Mouse (Mus musculus) retina, postnatal 1 day (tissue): ENCODE results near the gene Gm29797.

Experiments used
- DNase-seq: peaks from one replicate; pipeline ENCODE4 v3.0.0-alpha.2; 2012

The Gm29797 gene

GRCm38 (mm10) chr2:181656734-181657133 is at the start of gene Gm29797:
Gene Gm29797, plus strand, starts transcription at chr2:181657034.
- no peak for DNase-seq

- DNase-seq = no peak
Observed at GRCm38 (mm10) chr2:181618761-181619495, 37.9 kb upstream of the Gm29797 start.

GRCm38 (mm10) chr2:181623401-181623800 is 33.4 kb upstream of the Gm29797 start:
- DNase-seq = peak; percentile 30

GRCm38 (mm10) chr2:181628471-181628870 is 28.4 kb upstream of the Gm29797 start:
- DNase-seq = no peak

GRCm38 (mm10) chr2:181632624-181633023 is 24.2 kb upstream of the Gm29797 start:
- DNase-seq = no peak

GRCm38 (mm10) chr2:181635865-181636264 is 21.0 kb upstream of the Gm29797 start:
- DNase-seq = no peak

GRCm38 (mm10) chr2:181644361-181644760 is 12.5 kb upstream of the Gm29797 start:
- peak; percentile 61 for DNase-seq

- DNase-seq = no peak
Observed at GRCm38 (mm10) chr2:181645666-181646065, 11.2 kb upstream of the Gm29797 start.

- DNase-seq = no peak
Observed at GRCm38 (mm10) chr2:181646626-181647472, 10.0 kb upstream of the Gm29797 start.

- DNase-seq = no peak
Observed at GRCm38 (mm10) chr2:181648926-181649325, 7.9 kb upstream of the Gm29797 start.

GRCm38 (mm10) chr2:181653065-181653464 is 3.8 kb upstream of the Gm29797 start:
- DNase-seq = no peak

GRCm38 (mm10) chr2:181653523-181653922 is 3.3 kb upstream of the Gm29797 start:
- no peak for DNase-seq

GRCm38 (mm10) chr2:181657441-181657840 is 607 bp downstream of the Gm29797 start:
- DNase-seq = no peak

GRCm38 (mm10) chr2:181658528-181658927 is 1.7 kb downstream of the Gm29797 start:
- no peak for DNase-seq

GRCm38 (mm10) chr2:181658930-181659555 is 2.2 kb downstream of the Gm29797 start:
- peak; percentile 55 for DNase-seq

GRCm38 (mm10) chr2:181659609-181660055 is 2.8 kb downstream of the Gm29797 start:
- peak; percentile 78 for DNase-seq

GRCm38 (mm10) chr2:181662620-181663297 is 5.9 kb downstream of the Gm29797 start:
- no peak for DNase-seq

GRCm38 (mm10) chr2:181663298-181663630 is 6.4 kb downstream of the Gm29797 start:
- DNase-seq = no peak

GRCm38 (mm10) chr2:181670285-181670912 is 13.6 kb downstream of the Gm29797 start:
- DNase-seq = no peak

GRCm38 (mm10) chr2:181670913-181671311 is 14.1 kb downstream of the Gm29797 start:
- no peak for DNase-seq

- peak; percentile 46 for DNase-seq
Observed at GRCm38 (mm10) chr2:181671326-181671725, 14.5 kb downstream of the Gm29797 start, which contains the start of gene Sox18. Gene Sox18, minus strand, starts transcription at chr2:181671640.

GRCm38 (mm10) chr2:181671984-181672383 is 15.2 kb downstream of the Gm29797 start:
- no peak for DNase-seq
